Mouse (Mus musculus) midbrain, embryonic 13.5 days (tissue): ENCODE results near the gene Ndufaf2. TPM values are rescaled to one million over a fixed set of nuclear protein-coding genes. Genes with fewer than 3 reads are reported as not detected.

Source experiments
- ATAC-seq: fragments of 200-750 bp; cut with Nextera tagmentation; 2 replicates; pipeline ENCODE4 v1.8.0; 2017; ENCODE audit warnings: mild to moderate bottlenecking, moderate TSS enrichment, moderate library complexity
- H3K27ac ChIP-seq: fragments of 300-500 bp; sonication (generic); 2 replicates; pipeline ENCODE4 v1.5.1; 2015; ENCODE audit warnings: inconsistent platforms, mild to moderate bottlenecking, moderate library complexity
- H3K27me3 ChIP-seq: fragments of 300-500 bp; sonication (generic); 2 replicates; pipeline ENCODE4 v1.6.1; 2015; ENCODE audit warnings: mild to moderate bottlenecking, inconsistent platforms
- H3K36me3 ChIP-seq: fragments of 300-500 bp; sonication (generic); 2 replicates; pipeline ENCODE4 v1.6.1; 2015; ENCODE audit warnings: mild to moderate bottlenecking, inconsistent platforms
- H3K4me1 ChIP-seq: fragments of 300-500 bp; sonication (generic); replicated peaks from 2 replicates; pipeline ENCODE4 v1.6.1; 2015; ENCODE audit warnings: inconsistent platforms
- H3K4me2 ChIP-seq: fragments of 300-500 bp; sonication (generic); replicated peaks from 2 replicates; pipeline ENCODE4 v1.6.1; 2015; ENCODE audit warnings: moderate library complexity, mild to moderate bottlenecking, inconsistent platforms
- H3K4me3 ChIP-seq: fragments of 300-500 bp; sonication (generic); replicated peaks from 2 replicates; pipeline ENCODE4 v1.5.1; 2015; ENCODE audit warnings: mild to moderate bottlenecking, inconsistent platforms
- H3K9ac ChIP-seq: fragments of 300-500 bp; sonication (generic); replicated peaks from 2 replicates; pipeline ENCODE4 v1.6.1; 2015; ENCODE audit warnings: mild to moderate bottlenecking, inconsistent platforms
- H3K9me3 ChIP-seq: fragments of 300-500 bp; sonication (generic); 2 replicates; pipeline ENCODE4 v1.6.1; 2016; ENCODE audit warnings: mild to moderate bottlenecking, inconsistent platforms
- WGBS: fragments of 180-500 bp; shearing (Covaris S2); methylation state at CpG from one replicate; pipeline ENCODE4 v1.1.7; 2015; 5-methylcytosine and 5-hydroxymethylcytosine counted together
- polyA plus RNA-seq: library from polyadenylated mRNA; unstranded; fragments of >200 nt; fragmentation: Nextera tagmentation; extraction: Ambion mirVana; gene quantifications from 2 replicates; pipeline ENCODE4 v1.2.1, GENCODE M21; 2015

The Ndufaf2 gene
- polyA plus RNA-seq, 1 experiment from 2014 or later = 81.5 TPM

DNA sequence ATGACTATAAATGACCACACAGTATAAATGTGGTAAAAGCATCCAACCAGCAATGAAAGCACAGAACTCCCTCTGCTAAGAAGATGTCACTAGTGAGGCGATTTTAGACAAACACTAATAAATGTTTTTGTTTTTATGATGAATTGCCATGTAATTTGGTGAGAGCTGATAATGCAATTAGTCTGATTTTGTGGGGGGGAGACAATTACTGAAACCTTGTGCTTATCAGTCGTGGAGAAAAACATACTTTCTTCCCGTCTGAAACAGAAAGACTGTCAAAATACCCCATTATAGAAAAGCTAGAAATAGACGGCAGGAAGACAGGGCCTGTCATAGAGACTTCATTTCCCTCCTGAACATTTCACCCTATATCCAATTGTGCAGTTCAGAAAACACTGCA, 89.3 kb downstream of the Ndufaf2 start:
- H3K27me3 ChIP-seq = no peaks in the 10 kb centered on the region
- no peak overlapping the region for H3K27ac ChIP-seq
- H3K9me3 ChIP-seq = no peaks in the 10 kb centered on the region
- WGBS = 82% methylated on average over 4 of the region's 4 CpGs
- no peak overlapping the region for H3K4me2 ChIP-seq
- H3K4me3 ChIP-seq = no peak overlapping the region
- H3K4me1 ChIP-seq = peaks cover 8% of the 10 kb centered on the region
- H3K36me3 ChIP-seq = no peaks in the 10 kb centered on the region
- no peak overlapping the region for H3K9ac ChIP-seq
- ATAC-seq = no peak

DNA sequence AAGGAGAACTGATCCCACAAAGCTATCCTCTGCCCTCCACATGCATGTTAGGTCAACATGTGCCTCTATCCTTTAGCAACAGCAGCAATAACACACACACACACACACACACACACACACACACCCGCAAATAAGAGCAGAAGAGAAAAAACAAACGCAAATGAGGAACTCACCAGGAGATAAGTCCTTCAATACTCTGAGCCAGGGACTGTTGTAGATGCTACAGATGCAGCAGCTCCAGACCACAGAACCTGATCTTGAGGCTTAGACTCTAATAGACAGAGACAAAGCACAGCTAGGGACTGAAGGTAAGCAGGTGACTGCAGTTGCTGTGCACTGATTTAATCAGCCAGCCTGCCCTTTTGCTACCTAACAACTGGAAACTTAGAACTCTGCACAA, 92.4 kb downstream of the Ndufaf2 start:
- Histone ChIP-seq H3K9me3 (no peaks in the 10 kb centered on the region), H3K4me3 (no peak overlapping the region), H3K4me1 (peaks cover 27% of the 10 kb centered on the region), H3K36me3 (no peaks in the 10 kb centered on the region), H3K27ac (no peak overlapping the region), H3K4me2 (no peak overlapping the region), H3K9ac (no peak overlapping the region), H3K27me3 (0 out of 2 replicates have a peak, but pooled peaks cover 6% of the 10 kb centered on the region)
- ATAC-seq = no peak
- WGBS = 72% methylated on average over 2 of the region's 2 CpGs

DNA sequence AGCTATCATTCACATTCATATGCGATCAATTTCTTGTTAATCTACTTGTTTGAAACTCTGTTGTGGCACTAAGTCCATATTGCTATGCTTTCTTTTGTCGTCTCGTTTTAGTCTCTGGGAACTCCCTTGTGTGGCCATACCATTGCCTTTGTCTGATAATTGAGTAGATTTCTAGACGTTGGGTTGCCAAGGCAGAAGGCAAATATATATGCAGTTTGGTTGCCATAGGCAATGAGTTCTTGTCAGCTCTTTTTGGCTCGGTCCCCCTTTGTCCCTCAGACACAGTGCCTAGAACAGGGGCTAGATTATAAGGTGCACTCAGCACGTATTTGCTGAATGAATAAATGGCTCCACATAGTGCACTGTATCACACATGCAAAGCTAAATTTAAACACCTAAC, 94.1 kb downstream of the Ndufaf2 start:
- no peak overlapping the region for H3K9ac ChIP-seq
- H3K27me3 ChIP-seq = 0 out of 2 replicates have a peak, but pooled peaks cover 6% of the 10 kb centered on the region
- H3K4me3 ChIP-seq = no peak overlapping the region
- peak; percentile 65; the same call in 1 of the 2 replicates for ATAC-seq
- no peak overlapping the region for H3K4me2 ChIP-seq
- H3K4me1 ChIP-seq = peaks cover 38% of the 10 kb centered on the region
- WGBS = 15% methylated on average over 6 of the region's 6 CpGs
- H3K9me3 ChIP-seq = no peaks in the 10 kb centered on the region
- 0 out of 2 replicates have a peak overlapping the region, but pooled peaks have one; percentile 35 for H3K27ac ChIP-seq
- no peaks in the 10 kb centered on the region for H3K36me3 ChIP-seq

DNA sequence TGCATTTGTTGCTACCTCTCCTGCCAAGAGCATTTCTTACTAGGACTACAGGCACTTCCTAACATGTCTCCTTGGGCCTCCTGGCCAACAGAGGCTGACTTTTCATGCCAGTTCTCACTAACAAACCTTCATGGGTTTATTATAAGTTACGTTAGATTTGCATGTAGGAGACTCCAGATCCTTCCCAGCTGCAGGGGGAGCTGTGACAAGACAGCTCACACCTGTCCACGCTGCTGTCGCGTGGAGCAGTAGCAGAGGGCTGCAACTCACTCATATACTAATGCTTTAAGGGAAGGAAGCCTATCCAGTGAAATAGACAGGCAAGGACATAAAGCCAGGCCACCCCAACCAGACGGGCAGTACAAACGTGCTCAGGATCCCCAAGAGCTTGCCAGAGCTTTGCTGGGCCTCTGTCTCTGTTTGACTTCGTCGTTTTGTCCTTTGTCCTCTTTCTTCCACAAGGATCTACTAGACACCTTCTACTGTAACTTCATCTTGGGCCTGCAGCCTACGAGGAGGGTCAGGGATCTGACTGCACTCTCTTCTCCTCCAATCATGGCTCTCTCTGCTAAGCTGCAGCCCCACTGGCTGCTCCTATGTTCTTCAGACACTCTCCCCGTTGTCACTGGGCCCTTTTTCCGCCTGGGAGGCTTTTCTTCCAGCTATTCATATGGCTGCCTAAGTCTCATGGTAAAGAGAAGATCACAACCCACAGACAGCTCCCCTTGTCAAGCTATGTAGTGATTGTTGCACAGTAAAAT, 94.9 kb downstream of the Ndufaf2 start:
- Histone ChIP-seq H3K9ac (no peak overlapping the region), H3K27me3 (0 out of 2 replicates have a peak, but pooled peaks cover 6% of the 10 kb centered on the region), H3K4me3 (no peak overlapping the region), H3K4me2 (no peak overlapping the region), H3K4me1 (peaks cover 38% of the 10 kb centered on the region), H3K27ac (peak overlapping the region; percentile 35; the same call in 1 of the 2 replicates), H3K36me3 (no peaks in the 10 kb centered on the region), H3K9me3 (no peaks in the 10 kb centered on the region)
- 53% methylated on average over 11 of the region's 11 CpGs for WGBS
- no peak for ATAC-seq

DNA sequence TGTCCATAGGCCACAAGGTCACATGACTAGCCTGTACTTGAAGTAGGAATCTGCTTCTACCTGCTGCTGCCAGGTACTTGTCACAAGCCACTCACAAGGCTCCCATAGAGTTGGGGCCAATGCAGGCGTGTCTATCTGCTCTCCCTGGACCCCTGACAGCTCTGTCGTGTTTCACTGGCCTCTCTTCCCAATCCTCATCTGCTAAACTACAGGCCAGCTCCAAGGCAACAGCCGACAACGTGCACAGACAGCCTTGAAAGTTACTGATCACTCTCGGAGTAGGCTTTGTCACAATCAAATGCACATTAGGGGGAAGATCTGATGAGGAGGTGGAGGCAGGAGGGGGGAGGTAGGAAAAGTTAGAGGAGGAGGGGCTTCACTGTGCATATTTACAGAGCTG, 95.5 kb downstream of the Ndufaf2 start:
- peaks cover 38% of the 10 kb centered on the region for H3K4me1 ChIP-seq
- H3K27ac ChIP-seq = no peak overlapping the region
- H3K9ac ChIP-seq = no peak overlapping the region
- H3K4me2 ChIP-seq = no peak overlapping the region
- H3K36me3 ChIP-seq = no peaks in the 10 kb centered on the region
- no peak overlapping the region for H3K4me3 ChIP-seq
- H3K27me3 ChIP-seq = 0 out of 2 replicates have a peak, but pooled peaks cover 6% of the 10 kb centered on the region
- H3K9me3 ChIP-seq = no peaks in the 10 kb centered on the region
- 52% methylated on average over 5 of the region's 5 CpGs for WGBS
- ATAC-seq = no peak

DNA sequence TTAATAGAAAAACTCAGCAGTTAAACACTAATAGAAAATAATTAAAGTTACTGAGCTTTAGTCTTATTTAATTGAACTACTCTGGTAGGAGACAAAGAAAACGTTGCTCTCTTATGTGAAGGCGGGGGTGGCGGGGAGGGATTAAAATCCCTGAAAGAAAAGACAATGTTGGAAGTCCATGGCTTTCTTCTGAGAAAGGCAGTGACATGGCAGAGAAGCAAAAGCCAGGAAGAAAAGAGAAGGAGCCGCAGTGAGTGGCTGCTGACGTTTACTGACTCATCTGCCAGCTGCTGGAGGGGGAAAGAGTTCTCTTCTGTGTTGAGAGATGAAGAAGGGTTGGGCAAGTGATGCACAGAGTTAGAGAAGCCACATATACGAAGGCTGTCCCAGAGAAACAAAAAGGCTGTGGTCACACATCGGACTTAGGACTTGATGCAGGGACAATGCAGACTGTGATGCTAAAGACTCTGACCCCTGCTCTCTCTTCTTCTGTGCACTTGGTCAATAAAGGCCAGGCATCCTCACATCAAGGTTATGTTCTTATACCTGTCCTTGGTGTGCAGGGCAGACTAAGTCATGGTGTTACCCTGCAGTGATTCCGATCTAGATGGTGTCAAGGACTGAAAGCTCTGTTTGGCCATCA, 97.4 kb downstream of the Ndufaf2 start:
- no peak for ATAC-seq
- H3K36me3 ChIP-seq = no peaks in the 10 kb centered on the region

DNA sequence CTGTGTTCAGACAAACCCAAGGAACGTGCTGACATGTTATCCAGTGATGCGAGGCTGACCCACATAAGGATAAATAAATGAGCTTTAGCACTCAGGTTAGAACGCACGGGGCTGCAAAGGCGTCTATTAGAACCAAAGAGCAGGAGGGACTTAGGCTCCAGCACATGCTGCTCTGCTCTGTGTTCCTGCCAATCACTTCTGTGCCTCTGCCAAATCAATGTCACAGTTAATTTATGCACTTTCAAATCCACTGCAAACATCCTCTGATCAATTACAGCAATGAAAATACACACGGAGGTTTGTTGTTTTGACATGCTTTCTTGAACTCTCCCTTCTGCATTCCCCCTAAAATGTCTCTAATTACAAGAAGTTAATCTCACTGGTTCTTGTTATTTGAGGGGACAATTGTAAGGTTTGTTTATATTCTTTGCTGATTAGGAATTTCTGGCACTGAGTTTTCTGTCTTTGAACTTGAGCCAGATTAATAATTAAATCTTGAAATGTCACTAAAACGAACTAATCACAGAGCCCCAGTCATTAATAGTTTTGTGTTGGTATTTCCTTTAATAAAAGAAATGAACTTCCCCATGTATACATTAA, 98.0 kb downstream of the Ndufaf2 start:
- Histone ChIP-seq H3K27me3 (0 out of 2 replicates have a peak, but pooled peaks cover 6% of the 10 kb centered on the region), H3K4me2 (no peak overlapping the region), H3K9ac (no peak overlapping the region), H3K36me3 (no peaks in the 10 kb centered on the region), H3K27ac (no peak overlapping the region), H3K9me3 (no peaks in the 10 kb centered on the region), H3K4me1 (peaks cover 38% of the 10 kb centered on the region), H3K4me3 (no peak overlapping the region)
- peak; percentile 84 for ATAC-seq
- WGBS = 9% methylated on average over 7 of the region's 7 CpGs

More for the DNA sequence above, 97.4 kb downstream of the Ndufaf2 start:
- WGBS = 16% methylated on average over 8 of the region's 8 CpGs
- Histone ChIP-seq H3K4me3 (no peak overlapping the region), H3K4me2 (no peak overlapping the region; the same call in 1 of the 2 replicates), H3K9me3 (no peaks in the 10 kb centered on the region), H3K27ac (0 out of 2 replicates have a peak overlapping the region, but pooled peaks have one; percentile 25), H3K27me3 (0 out of 2 replicates have a peak, but pooled peaks cover 6% of the 10 kb centered on the region), H3K4me1 (peaks cover 38% of the 10 kb centered on the region), H3K9ac (no peak overlapping the region)

DNA sequence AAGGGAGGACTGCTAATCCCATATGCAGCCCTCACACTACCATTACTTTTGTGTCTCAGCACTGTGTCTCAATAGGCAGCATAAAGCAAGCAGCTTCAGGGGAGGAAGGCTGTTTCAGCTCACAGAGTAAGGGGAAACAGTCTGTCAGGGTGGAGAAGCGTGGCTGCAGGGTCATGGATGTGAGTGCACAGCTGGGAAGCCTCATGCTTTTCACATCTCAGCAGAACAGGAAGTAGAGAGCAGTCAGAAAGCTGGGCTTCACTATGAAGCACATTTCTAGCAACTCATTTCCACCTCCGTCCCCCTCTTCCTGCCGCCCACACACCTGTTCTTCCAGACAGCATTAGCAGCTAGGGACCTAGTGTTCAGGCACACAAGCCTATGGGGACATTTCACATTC, 101.5 kb downstream of the Ndufaf2 start:
- H3K36me3 ChIP-seq = no peaks in the 10 kb centered on the region

DNA sequence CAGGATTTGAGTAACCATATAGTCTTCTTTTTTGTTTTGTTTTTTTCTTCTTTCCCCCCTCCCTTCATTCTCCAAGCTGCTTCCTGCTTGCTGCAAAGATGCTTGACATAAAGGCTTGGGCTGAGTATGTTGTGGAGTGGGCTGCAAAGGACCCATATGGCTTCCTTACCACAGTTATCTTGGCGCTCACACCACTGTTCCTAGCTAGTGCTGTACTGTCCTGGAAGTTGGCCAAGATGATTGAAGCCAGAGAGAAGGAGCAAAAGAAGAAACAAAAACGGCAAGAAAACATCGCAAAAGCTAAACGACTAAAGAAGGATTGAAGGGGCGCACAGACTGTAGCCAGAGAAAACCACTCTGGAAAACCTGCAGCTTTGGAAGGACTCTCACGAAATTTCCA, 111.1 kb downstream of the Ndufaf2 start:
- Histone ChIP-seq H3K4me2 (no peak overlapping the region), H3K27me3 (no peaks in the 10 kb centered on the region), H3K9me3 (no peaks in the 10 kb centered on the region), H3K4me3 (no peak overlapping the region), H3K27ac (no peak overlapping the region), H3K9ac (no peak overlapping the region), H3K36me3 (peaks cover 9% of the 10 kb centered on the region; the same call in 1 of the 2 replicates), H3K4me1 (peaks cover 23% of the 10 kb centered on the region)
- ATAC-seq = no peak
- WGBS = 91% methylated on average over 6 of the region's 6 CpGs

More for the DNA sequence above, 101.5 kb downstream of the Ndufaf2 start:
- Histone ChIP-seq H3K27ac (no peak overlapping the region), H3K4me3 (no peak overlapping the region), H3K4me1 (peaks cover 16% of the 10 kb centered on the region), H3K4me2 (no peak overlapping the region), H3K27me3 (no peaks in the 10 kb centered on the region), H3K9me3 (no peaks in the 10 kb centered on the region), H3K9ac (no peak overlapping the region)
- no peak for ATAC-seq
- 89% methylated on average over 3 of the region's 3 CpGs for WGBS

DNA sequence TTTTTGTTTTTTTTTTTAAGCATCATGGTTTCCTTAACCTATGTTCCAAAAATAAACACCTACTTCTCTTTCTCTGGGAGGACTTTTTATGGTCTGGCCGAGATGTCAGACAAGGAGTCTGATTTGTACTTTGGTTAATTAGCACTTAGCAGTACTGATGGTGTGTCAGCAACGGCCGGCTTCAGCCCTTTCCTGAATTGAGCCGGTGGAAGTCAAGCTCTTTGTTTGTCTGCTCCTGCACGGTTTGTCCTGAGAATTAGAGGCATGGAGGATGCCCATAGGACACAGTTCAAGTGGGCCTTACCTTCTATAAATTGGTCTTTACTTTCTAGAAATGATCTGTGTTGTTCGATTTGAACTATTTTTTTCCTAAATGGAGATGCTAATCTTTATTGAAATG, 111.5 kb downstream of the Ndufaf2 start:
- ATAC-seq = no peak
- Histone ChIP-seq H3K4me1 (peaks cover 25% of the 10 kb centered on the region), H3K27me3 (no peaks in the 10 kb centered on the region), H3K9me3 (no peaks in the 10 kb centered on the region), H3K4me3 (no peak overlapping the region), H3K36me3 (peaks cover 9% of the 10 kb centered on the region; the same call in 1 of the 2 replicates), H3K4me2 (no peak overlapping the region), H3K27ac (no peak overlapping the region), H3K9ac (no peak overlapping the region)
- WGBS = 72% methylated on average over 6 of the region's 6 CpGs

DNA sequence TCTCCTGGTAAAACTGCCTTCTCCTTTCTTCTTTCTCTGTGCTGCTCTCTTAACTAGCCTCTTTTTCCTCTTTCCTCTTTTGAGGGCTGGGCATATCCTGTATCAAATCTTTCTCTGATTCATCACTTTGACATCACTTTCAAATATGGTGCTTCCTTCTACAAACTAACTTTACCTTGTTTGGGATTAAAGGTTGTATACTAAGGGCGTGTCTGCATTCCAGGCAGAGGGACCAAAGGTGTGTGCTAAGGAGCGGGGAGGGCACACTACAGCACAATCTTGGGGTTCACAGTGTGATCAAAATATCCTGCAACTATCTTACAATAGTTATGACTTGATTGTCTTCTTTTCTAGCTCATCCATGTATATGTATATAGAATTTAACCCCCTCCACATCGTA, 112.4 kb downstream of the Ndufaf2 start:
- Histone ChIP-seq H3K4me3 (no peak overlapping the region), H3K9me3 (no peaks in the 10 kb centered on the region), H3K9ac (no peak overlapping the region), H3K27ac (no peak overlapping the region), H3K27me3 (no peaks in the 10 kb centered on the region), H3K4me1 (peaks cover 28% of the 10 kb centered on the region), H3K36me3 (peaks cover 9% of the 10 kb centered on the region; the same call in 1 of the 2 replicates), H3K4me2 (no peak overlapping the region)
- no peak for ATAC-seq
- WGBS = 96% methylated on average over 3 of the region's 3 CpGs

DNA sequence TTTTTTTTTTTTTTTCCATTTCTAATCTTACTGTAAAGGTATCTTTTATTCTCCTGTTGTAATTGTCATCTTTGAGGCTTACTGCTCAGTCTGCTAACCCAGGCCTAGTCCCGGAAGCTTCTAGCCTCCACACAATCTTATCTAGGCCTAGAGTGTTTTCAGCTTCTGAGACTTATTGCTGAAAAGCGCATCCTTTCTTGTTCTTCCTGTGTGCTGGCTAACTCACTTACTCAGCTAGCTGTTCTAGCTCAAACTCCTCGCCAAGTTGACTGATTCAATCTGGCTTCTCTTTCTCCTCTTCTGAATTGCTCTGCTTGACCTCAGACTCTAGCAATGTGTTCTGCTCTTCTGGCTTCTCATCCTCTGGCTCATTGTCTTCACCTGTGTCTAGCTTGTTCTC, 112.8 kb downstream of the Ndufaf2 start:
- peaks cover 9% of the 10 kb centered on the region; the same call in 1 of the 2 replicates for H3K36me3 ChIP-seq
- peaks cover 32% of the 10 kb centered on the region for H3K4me1 ChIP-seq
- H3K9ac ChIP-seq = no peak overlapping the region
- no peak for ATAC-seq
- H3K27ac ChIP-seq = no peak overlapping the region
- no peaks in the 10 kb centered on the region for H3K9me3 ChIP-seq
- H3K27me3 ChIP-seq = no peaks in the 10 kb centered on the region
- no peak overlapping the region for H3K4me3 ChIP-seq
- WGBS = 88% methylated on average over 3 of the region's 3 CpGs
- no peak overlapping the region; the same call in 1 of the 2 replicates for H3K4me2 ChIP-seq
